Mouse (Mus musculus) heart, adult 2 months (tissue): ENCODE measurements at regions not wholly inside any gene's neighbourhood (a gene's known extent, or its start where the extent isn't known, plus 50 kb on each side); places are given as distances from the start of the nearest gene placed in this dataset.

Source experiments
- DNase-seq, 2 experiments: peaks; one replicate each; pipeline ENCODE4 v3.0.0; 2021
- H3K27ac ChIP-seq: fragments of 200-600 bp; 2 replicates; pipeline ENCODE4 v1.8.1; 2022
- H3K27me3 ChIP-seq: fragments of 200-500 bp; 2 replicates; pipeline ENCODE4 v1.6.1; 2012; ENCODE audit warnings: mild to moderate bottlenecking, low read length, inconsistent platforms, mixed read lengths; ENCODE audit not compliant: control insufficient read depth, insufficient read depth
- H3K36me3 ChIP-seq: fragments of 200-500 bp; 2 replicates; pipeline ENCODE4 v1.6.1; 2012; ENCODE audit warnings: low read length, inconsistent platforms; ENCODE audit not compliant: control insufficient read depth, insufficient read depth
- H3K4me1 ChIP-seq: fragments of 200-500 bp; 2 replicates; pipeline ENCODE4 v1.6.1; 2011; ENCODE audit warnings: low read length; ENCODE audit not compliant: control insufficient read depth, insufficient read depth
- H3K4me3 ChIP-seq: fragments of 200-600 bp; 2 replicates; pipeline ENCODE4 v1.8.1; 2022
- H3K79me2 ChIP-seq: fragments of 200-500 bp; replicated peaks from 2 replicates; pipeline ENCODE4 v1.6.1; 2012; ENCODE audit warnings: mild to moderate bottlenecking, inconsistent platforms, low read length, moderate library complexity, mixed read lengths; ENCODE audit not compliant: control insufficient read depth, insufficient read depth
- H3K9ac ChIP-seq: fragments of 200-500 bp; 2 replicates; pipeline ENCODE4 v1.6.1; 2012; ENCODE audit warnings: low read depth, mild to moderate bottlenecking, control low read depth, inconsistent platforms, low read length, mixed read lengths
- CTCF ChIP-seq: fragments of 200-600 bp; IDR thresholded peaks from 2 replicates; pipeline ENCODE4 v1.8.1; 2022; ENCODE audit warnings: antibody characterized with exemption, mild to moderate bottlenecking, moderate library complexity
- EP300 ChIP-seq: fragments of 200-500 bp; IDR thresholded peaks from 2 replicates; pipeline ENCODE4 v1.6.1; 2011; ENCODE audit warnings: low read depth, low read length, control low read depth; ENCODE audit not compliant: insufficient read depth
- POLR2A ChIP-seq: fragments of 200-500 bp; IDR thresholded peaks from 2 replicates; pipeline ENCODE4 v1.6.1; 2011; ENCODE audit warnings: mild to moderate bottlenecking, low read depth, low read length, control low read depth; ENCODE audit not compliant: insufficient read depth
- WGBS: fragments of 180-500 bp; shearing (Covaris S2); methylation state at CpG from one replicate; pipeline ENCODE4 v1.1.7; 2018; 5-methylcytosine and 5-hydroxymethylcytosine counted together
- intact Hi-C: fragments of 180-260 bp; cut with DNase I; formaldehyde crosslinking; loops from one replicate; pipeline ENCODE4 v1.15.1; 2025

DNA sequence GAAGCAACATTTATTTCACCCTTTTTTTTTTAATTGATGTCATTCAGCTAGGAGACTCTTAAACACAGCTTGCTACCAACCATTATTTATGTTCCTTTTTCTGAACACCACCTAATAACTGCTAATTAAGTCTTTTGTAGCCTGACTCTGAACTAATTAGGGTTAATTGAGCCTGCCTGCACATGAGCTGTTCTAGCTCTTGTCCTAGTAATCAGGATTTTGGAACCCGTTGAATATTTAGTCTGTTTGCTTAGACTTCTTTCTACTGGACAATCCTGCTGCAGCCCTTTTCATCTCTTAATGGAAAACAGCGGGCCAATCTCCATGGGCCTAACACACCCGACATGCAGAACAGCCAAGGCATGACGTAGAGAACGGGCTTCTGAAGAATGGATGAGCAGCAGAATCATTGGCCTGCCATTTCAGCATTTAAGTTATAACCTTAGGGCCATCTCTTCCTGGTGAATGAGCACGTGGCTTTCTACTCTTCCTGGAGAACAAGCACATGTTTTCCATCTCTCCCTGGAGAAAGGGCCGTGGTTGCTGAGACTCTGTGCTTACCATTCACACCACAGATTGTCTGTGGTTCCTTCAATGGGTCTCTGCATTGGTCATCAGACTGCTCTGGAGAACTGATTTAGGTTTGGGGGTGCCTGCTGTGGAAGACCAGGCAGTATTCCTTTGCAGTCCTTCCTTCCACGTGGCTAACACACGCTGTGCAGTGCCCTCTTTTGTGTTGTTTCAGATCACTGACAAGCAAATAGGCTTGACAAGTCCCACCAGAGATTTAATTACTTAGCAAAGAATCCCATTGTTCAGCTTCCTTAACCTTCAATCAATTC lies 805.1 kb downstream of the Poteg start:
- 73% methylated on average over 9 of the region's 9 CpGs for WGBS
- no peak for DNase-seq
- TF ChIP-seq EP300: no peak
- TF ChIP-seq POLR2A: no peak
- no peak for TF ChIP-seq CTCF
- Histone ChIP-seq H3K27ac (no peak overlapping the region), H3K27me3 (no peaks in the 10 kb centered on the region), H3K9ac (no peak overlapping the region), H3K36me3 (no peaks in the 10 kb centered on the region), H3K4me3 (no peak overlapping the region), H3K79me2 (no peaks in the 10 kb centered on the region), H3K4me1 (no peaks in the 10 kb centered on the region)
- intact Hi-C loops: no loop called here

DNA sequence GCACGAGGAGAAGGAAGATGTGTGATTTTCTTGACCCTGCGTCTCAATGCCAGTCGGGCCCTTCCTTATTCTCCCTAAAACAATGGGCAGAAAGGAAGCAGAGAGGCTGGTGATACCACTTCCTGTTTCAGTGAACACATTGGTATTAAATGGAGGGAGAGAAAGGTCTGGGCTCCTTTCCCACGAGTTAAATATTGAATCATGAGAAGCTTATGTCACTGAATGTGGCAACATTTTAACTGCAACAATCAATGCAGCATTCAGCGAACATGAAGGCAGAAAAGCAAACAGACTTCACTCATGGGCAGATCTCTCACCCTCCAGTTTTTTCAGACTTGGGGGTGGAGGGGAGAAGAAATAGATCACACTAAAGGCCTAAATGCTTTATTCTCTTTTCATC lies 819.8 kb downstream of the Poteg start:
- Histone ChIP-seq H3K4me1 (no peaks in the 10 kb centered on the region), H3K4me3 (no peak overlapping the region), H3K27ac (no peak overlapping the region), H3K79me2 (no peaks in the 10 kb centered on the region), H3K27me3 (no peaks in the 10 kb centered on the region), H3K9ac (no peak overlapping the region), H3K36me3 (no peaks in the 10 kb centered on the region)
- DNase-seq: no peak
- TF ChIP-seq CTCF: no peak
- no peak for TF ChIP-seq POLR2A
- TF ChIP-seq EP300: no peak
- 49% methylated on average over 5 of the region's 5 CpGs for WGBS
- intact Hi-C loops: no loop called here

DNA sequence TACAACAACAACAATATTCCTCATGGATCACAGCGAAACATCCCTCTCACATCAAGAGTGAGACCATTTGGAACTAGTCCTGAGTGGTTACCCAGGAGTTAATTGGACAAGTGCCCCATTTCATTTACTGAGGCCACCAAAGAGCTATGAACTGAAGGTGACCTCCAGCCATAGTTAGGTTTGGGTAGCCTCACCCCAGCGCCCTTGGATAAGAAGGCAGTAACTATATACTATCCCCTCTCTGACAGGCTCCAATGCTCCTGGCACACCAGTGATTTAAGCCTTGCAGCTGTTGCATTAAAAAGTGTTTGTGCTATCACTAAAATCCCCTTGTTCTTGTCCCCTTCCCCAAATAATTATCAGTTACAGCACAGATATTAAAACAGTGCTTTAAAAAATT lies 836.8 kb downstream of the Poteg start:
- 80% methylated on average over 2 of the region's 2 CpGs for WGBS
- Histone ChIP-seq H3K27ac (no peak overlapping the region), H3K36me3 (no peaks in the 10 kb centered on the region), H3K27me3 (no peaks in the 10 kb centered on the region), H3K4me3 (no peak overlapping the region), H3K79me2 (no peaks in the 10 kb centered on the region), H3K4me1 (no peaks in the 10 kb centered on the region), H3K9ac (no peak overlapping the region)
- DNase-seq: no peak
- intact Hi-C loops: no loop called here
- TF ChIP-seq CTCF (no peak), POLR2A (no peak), EP300 (no peak)

DNA sequence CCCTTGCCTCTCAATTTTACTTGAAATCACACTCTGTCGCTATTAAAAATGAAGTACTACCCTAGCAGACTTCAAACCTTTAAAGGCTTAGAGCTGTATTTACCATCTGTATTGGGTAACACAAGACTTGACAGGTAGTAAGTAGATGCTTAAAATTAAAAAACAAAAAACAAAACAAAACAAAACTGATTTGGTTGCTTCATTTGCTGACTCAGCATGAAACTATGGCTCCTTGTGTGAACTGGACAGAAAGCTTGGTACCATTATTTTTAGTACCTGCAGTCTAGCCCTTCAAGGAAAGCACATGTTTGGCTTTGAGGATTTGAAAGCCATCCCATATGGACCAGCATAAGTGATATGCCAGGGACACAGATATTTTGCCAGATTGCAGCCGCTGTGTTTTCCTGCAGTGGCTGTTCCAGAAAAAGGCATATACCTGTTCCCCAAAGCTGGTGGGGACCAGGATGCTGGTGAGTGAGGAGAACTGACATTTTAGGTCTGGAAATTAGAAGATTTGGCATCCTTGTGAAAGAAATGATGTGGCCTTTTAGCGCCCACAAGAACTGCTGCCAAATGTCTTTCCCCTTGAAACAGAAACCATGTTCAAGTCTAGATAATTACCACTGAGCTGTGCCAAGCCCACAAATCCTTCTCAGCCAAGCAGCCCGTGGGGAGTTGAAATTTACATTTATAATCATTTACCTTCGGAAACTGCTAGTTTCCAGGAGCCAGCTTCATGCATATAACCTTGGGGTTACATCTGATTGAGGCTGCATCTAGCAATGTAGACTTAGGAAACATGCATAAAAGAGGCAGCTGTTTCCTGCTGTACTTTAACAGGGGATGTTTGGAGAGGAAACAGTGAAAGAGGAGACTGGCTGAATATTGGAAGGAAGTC lies 851.7 kb downstream of the Poteg start:
- Histone ChIP-seq H3K36me3 (no peaks in the 10 kb centered on the region), H3K27me3 (no peaks in the 10 kb centered on the region), H3K4me3 (no peak overlapping the region), H3K79me2 (no peaks in the 10 kb centered on the region), H3K9ac (no peak overlapping the region), H3K27ac (no peak overlapping the region), H3K4me1 (peaks cover 2% of the 10 kb centered on the region)
- DNase-seq: peak; percentile 18 to 27
- intact Hi-C loops: no loop called here
- 40% methylated on average over 5 of the region's 5 CpGs for WGBS
- no peak for TF ChIP-seq EP300
- TF ChIP-seq POLR2A: no peak
- no peak for TF ChIP-seq CTCF

DNA sequence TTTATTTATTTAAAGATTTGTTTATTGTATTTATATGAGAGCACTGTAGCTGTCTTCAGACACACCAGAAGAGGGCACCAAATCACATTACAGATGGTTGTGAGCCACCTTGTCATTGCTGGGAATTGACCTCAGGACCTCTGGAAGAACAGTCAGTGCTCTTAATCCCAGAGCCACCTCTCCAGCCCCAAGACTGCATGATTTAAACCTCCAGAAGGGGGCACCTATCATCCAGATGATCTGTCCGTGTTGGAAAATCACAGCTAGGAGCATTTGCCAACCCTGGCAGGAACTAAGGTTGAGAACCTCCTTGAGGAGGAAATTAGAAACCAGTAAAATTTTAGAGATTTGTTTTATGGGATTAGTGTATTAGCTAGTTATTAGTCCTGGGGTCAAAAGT lies 869.6 kb downstream of the Poteg start:
- intact Hi-C loops: no loop called here
- no peak overlapping the region for H3K4me3 ChIP-seq
- no peak for DNase-seq
- peak; percentile 25; the same call in 1 of the 2 replicates for TF ChIP-seq CTCF
- no peak for TF ChIP-seq POLR2A
- no peak for TF ChIP-seq EP300
- H3K79me2 ChIP-seq: no peaks in the 10 kb centered on the region
- no peaks in the 10 kb centered on the region for H3K36me3 ChIP-seq
- no peak overlapping the region for H3K27ac ChIP-seq
- WGBS: 49% methylated on average over 1 of the region's 1 CpGs
- H3K4me1 ChIP-seq: no peaks in the 10 kb centered on the region
- no peak overlapping the region for H3K9ac ChIP-seq
- H3K27me3 ChIP-seq: no peaks in the 10 kb centered on the region
